13 mouse cellular contexts compared by ENCODE assay signal in the genomic region with DNA sequence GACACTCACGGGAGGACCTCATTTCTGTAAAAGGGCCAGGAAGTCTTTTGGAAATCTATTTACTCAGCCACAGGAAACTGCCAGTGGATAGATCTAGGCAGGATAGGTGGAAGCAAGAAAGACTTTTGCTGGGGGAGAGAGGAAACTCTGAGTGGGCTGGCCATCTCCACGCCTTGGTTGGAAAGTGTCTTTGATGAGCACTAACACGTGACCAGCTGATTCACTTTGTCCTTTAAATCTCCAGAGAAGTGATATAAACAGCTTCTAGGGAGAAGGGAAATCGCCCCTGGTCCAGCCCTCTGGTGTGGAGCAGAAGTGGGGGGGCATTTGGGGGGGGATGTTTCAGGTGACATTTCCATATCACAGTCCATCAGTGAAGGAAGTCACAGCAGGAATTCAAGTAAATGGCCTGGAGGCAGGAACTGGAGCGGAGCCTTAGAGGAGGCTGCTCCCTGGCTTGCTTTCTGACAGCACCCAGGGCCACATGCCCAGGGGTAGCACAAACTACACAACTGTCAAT.
DNase-seq lines count a peak whose midpoint lies in the region; ATAC-seq and TF ChIP-seq lines count a peak whose summit lies in the region.
"Had no signal": no experiment of that assay in that cellular context is flagged by ENCODE, and none has a peak within 500 bp of the region (broad histone marks: within the 10 kb centered on the region; RNA-seq: fewer than 3 reads in every experiment).

No protein-coding gene starts in this region.

- H3K9me3 ChIP-seq in lung, postnatal 0 days (ENCODE audit: low read length) = no peaks in the 10 kb centered on the region
- H3K9me3 ChIP-seq in limb, embryonic 13.5 days = no peaks in the 10 kb centered on the region
- H3K9me3 ChIP-seq: forebrain, embryonic 13.5 days; liver, embryonic 12.5 days; midbrain, embryonic 12.5 days had no signal

- intact Hi-C loops in left cerebral cortex, postnatal 14 days (cut with DNase I) = no loop called here

- H3K9ac ChIP-seq in lung, postnatal 0 days (replicated peaks; ENCODE audit: low read depth) = no peak overlapping the region
- no peak overlapping the region for H3K9ac ChIP-seq in limb, embryonic 13.5 days
- H3K9ac ChIP-seq: forebrain, embryonic 13.5 days; liver, embryonic 12.5 days; midbrain, embryonic 12.5 days had no signal

- no peaks in the 10 kb centered on the region for H3K27me3 ChIP-seq in lung, postnatal 0 days (replicated peaks; ENCODE audit: insufficient read depth, low read length)
- 0 out of 2 replicates have a peak, but pooled peaks cover 8% of the 10 kb centered on the region for H3K27me3 ChIP-seq in limb, embryonic 13.5 days
- H3K27me3 ChIP-seq: forebrain, embryonic 13.5 days; liver, embryonic 12.5 days; midbrain, embryonic 12.5 days had no signal

- ATAC-seq in lung, postnatal 0 days = peak; percentile 32
- no peak for ATAC-seq in limb, embryonic 13.5 days (ENCODE audit: low FRiP score, low read depth)
- ATAC-seq: forebrain, embryonic 13.5 days; inflammation-experienced regulatory T-cells, adult 6 months; liver, embryonic 12.5 days had no signal

- no peak overlapping the region for H3K4me2 ChIP-seq in lung, postnatal 0 days (replicated peaks; ENCODE audit: low read depth, low read length)
- H3K4me2 ChIP-seq in limb, embryonic 13.5 days (replicated peaks) = no peak overlapping the region
- H3K4me2 ChIP-seq: forebrain, embryonic 13.5 days; liver, embryonic 12.5 days; midbrain, embryonic 12.5 days had no signal

- no peak overlapping the region for H3K4me3 ChIP-seq in lung, postnatal 0 days (ENCODE audit: low read depth, low read length)
- H3K4me3 ChIP-seq in limb, embryonic 13.5 days = no peak overlapping the region
- H3K4me3 ChIP-seq: forebrain, embryonic 13.5 days; liver, embryonic 12.5 days; midbrain, embryonic 12.5 days had no signal

- peaks cover 17% of the 10 kb centered on the region for H3K4me1 ChIP-seq in lung, postnatal 0 days (ENCODE audit: insufficient read depth, low read depth, low read length)
- peaks cover 54% of the 10 kb centered on the region for H3K4me1 ChIP-seq in limb, embryonic 13.5 days
- H3K4me1 ChIP-seq: forebrain, embryonic 13.5 days had no signal

- WGBS in lung, postnatal 0 days = 20% methylated on average over 5 of the region's 5 CpGs
- WGBS in limb, embryonic 13.5 days = 23% methylated on average over 5 of the region's 5 CpGs

- peak overlapping the region; percentile 79 for H3K27ac ChIP-seq in lung, postnatal 0 days (ENCODE audit: low read length)
- peak overlapping the region; percentile 65 for H3K27ac ChIP-seq in limb, embryonic 13.5 days
- H3K27ac ChIP-seq: forebrain, embryonic 13.5 days; liver, embryonic 12.5 days; midbrain, embryonic 12.5 days had no signal

- DNase-seq in heart, adult 9 months (ENCODE audit: low spot score in 2 of 2) = peak; percentile 34 to 41
- DNase-seq in heart, adult 8-10 months (ENCODE audit: low spot score) = no peak
- peak; percentile 52 for DNase-seq in lung, postnatal 0 days (ENCODE audit: low spot score)
- no peak for DNase-seq in lung, postnatal 14 days
- DNase-seq in cerebellum, adult 18-20 months = no peak
- DNase-seq in layer of hippocampus, adult 9-10 months (ENCODE audit: low spot score) = no peak
- no peak for DNase-seq in left cerebral cortex, postnatal 14 days (ENCODE audit: low spot score in 2 of 2)
- DNase-seq: thymus, adult 18-20 months had no signal

- TF ChIP-seq EP300 in lung, postnatal 0 days (IDR thresholded peaks at IDR 0.05) = no peak

- no peaks in the 10 kb centered on the region; the same call in 1 of the 2 replicates for H3K36me3 ChIP-seq in lung, postnatal 0 days (ENCODE audit: insufficient read depth, low read length)
- no peaks in the 10 kb centered on the region for H3K36me3 ChIP-seq in limb, embryonic 13.5 days
- H3K36me3 ChIP-seq: liver, embryonic 12.5 days; midbrain, embryonic 12.5 days had no signal

- TF ChIP-seq CTCF in lung, postnatal 0 days (IDR thresholded peaks at IDR 0.05) = no peak

Comparison
In these comparisons a context has a peak if more than half of its experiments do, and no peak if none do; other contexts are left out.
1. DNase-seq: peak in heart, adult 9 months (2 of 2) and lung, postnatal 0 days (single experiment); none in heart, adult 8-10 months (single experiment), lung, postnatal 14 days (single experiment), cerebellum, adult 18-20 months (0 of 2), layer of hippocampus, adult 9-10 months (single experiment) and left cerebral cortex, postnatal 14 days (0 of 2).